Mouse (Mus musculus) hindbrain, embryonic 15.5 days (tissue): ENCODE measurements around the gene Nfkbil1. TPM values are rescaled to one million over a fixed set of nuclear protein-coding genes. Genes with fewer than 3 reads are reported as not detected.

Source experiments
- ATAC-seq: fragments of 200-750 bp; cut with Nextera tagmentation; 2 replicates; pipeline ENCODE4 v1.8.0; 2017; ENCODE audit warnings: low read depth, moderate number of reproducible peaks, moderate TSS enrichment; ENCODE audit not compliant: low FRiP score
- H3K27ac ChIP-seq: fragments of 300-500 bp; sonication (generic); replicated peaks from 2 replicates; pipeline ENCODE4 v1.5.1; 2015; ENCODE audit warnings: mild to moderate bottlenecking, inconsistent platforms
- H3K27me3 ChIP-seq: fragments of 300-500 bp; sonication (generic); 2 replicates; pipeline ENCODE4 v1.6.1; 2015; ENCODE audit warnings: control low read depth, inconsistent platforms
- H3K36me3 ChIP-seq: fragments of 300-500 bp; sonication (generic); 2 replicates; pipeline ENCODE4 v1.6.1; 2015; ENCODE audit warnings: control low read depth, inconsistent platforms
- H3K4me1 ChIP-seq: fragments of 300-500 bp; sonication (generic); replicated peaks from 2 replicates; pipeline ENCODE4 v1.6.1; 2015; ENCODE audit warnings: control low read depth, inconsistent platforms
- H3K4me2 ChIP-seq: fragments of 300-500 bp; sonication (generic); 2 replicates; pipeline ENCODE4 v1.6.1; 2015; ENCODE audit warnings: moderate library complexity, mild to moderate bottlenecking, inconsistent platforms
- H3K4me3 ChIP-seq: fragments of 300-500 bp; sonication (generic); 2 replicates; pipeline ENCODE4 v1.5.1; 2015; ENCODE audit warnings: mild to moderate bottlenecking, inconsistent platforms
- H3K9ac ChIP-seq: fragments of 300-500 bp; sonication (generic); 2 replicates; pipeline ENCODE4 v1.6.1; 2015; ENCODE audit warnings: inconsistent platforms
- H3K9me3 ChIP-seq: fragments of 300-500 bp; sonication (generic); 2 replicates; pipeline ENCODE4 v1.6.1; 2016; ENCODE audit warnings: control low read depth, inconsistent platforms
- WGBS: fragments of 180-500 bp; shearing (Covaris S2); methylation state at CpG from one replicate; pipeline ENCODE4 v1.1.7; 2015; 5-methylcytosine and 5-hydroxymethylcytosine counted together
- microRNA-seq: library from miRNA; unstranded; fragments of <30 nt; microRNA quantifications from one replicate; pipeline ENCODE4, GENCODE M21; 2016
- polyA plus RNA-seq: library from polyadenylated mRNA; unstranded; fragments of >200 nt; fragmentation: Nextera tagmentation; extraction: Ambion mirVana; gene quantifications from 2 replicates; pipeline ENCODE4 v1.2.1, GENCODE M21; 2015

The Nfkbil1 gene
- polyA plus RNA-seq, 1 experiment from 2014 or later: 12.0 TPM

- peak; percentile 34; the same call in 1 of the 2 replicates for ATAC-seq
These were observed 49.7 kb downstream of the Nfkbil1 start for GRCm38 (mm10) chr17:35185639-35186611.

GRCm38 (mm10) chr17:35180093-35180492 is 55.5 kb downstream of the Nfkbil1 start:
- no peak overlapping the region for H3K27ac ChIP-seq
- H3K4me1 ChIP-seq: no peaks in the 10 kb centered on the region
- no peak overlapping the region for H3K9ac ChIP-seq
- H3K27me3 ChIP-seq: no peaks in the 10 kb centered on the region
- no peaks in the 10 kb centered on the region for H3K9me3 ChIP-seq
- H3K4me3 ChIP-seq: no peak overlapping the region
- 90% methylated on average over 5 of the region's 5 CpGs for WGBS
- H3K36me3 ChIP-seq: no peaks in the 10 kb centered on the region
- no peak for ATAC-seq
- no peak overlapping the region for H3K4me2 ChIP-seq

More at GRCm38 (mm10) chr17:35185639-35186611, 49.7 kb downstream of the Nfkbil1 start:
- H3K9me3 ChIP-seq: no peaks in the 10 kb centered on the region
- H3K4me1 ChIP-seq: peaks cover 7% of the 10 kb centered on the region
- H3K36me3 ChIP-seq: no peaks in the 10 kb centered on the region
- peak overlapping the region; percentile 58 for H3K4me2 ChIP-seq
- H3K27me3 ChIP-seq: no peaks in the 10 kb centered on the region
- peak overlapping the region; percentile 68; the same call in 1 of the 2 replicates for H3K27ac ChIP-seq
- 4% methylated on average over 18 of the region's 18 CpGs for WGBS
- H3K9ac ChIP-seq: 0 out of 2 replicates have a peak overlapping the region, but pooled peaks have one; percentile 10
- H3K4me3 ChIP-seq: peak overlapping the region; percentile 37

GRCm38 (mm10) chr17:35178528-35178927 is 57.1 kb downstream of the Nfkbil1 start:
- H3K27me3 ChIP-seq: no peaks in the 10 kb centered on the region
- H3K9ac ChIP-seq: no peak overlapping the region
- no peak overlapping the region for H3K27ac ChIP-seq
- H3K4me3 ChIP-seq: no peak overlapping the region
- H3K4me1 ChIP-seq: no peaks in the 10 kb centered on the region
- H3K4me2 ChIP-seq: no peak overlapping the region
- no peaks in the 10 kb centered on the region for H3K36me3 ChIP-seq
- H3K9me3 ChIP-seq: no peaks in the 10 kb centered on the region
- ATAC-seq: no peak
- WGBS: 20% methylated on average over 5 of the region's 5 CpGs

- Histone ChIP-seq H3K27ac (no peak within 1 kb of the TSS), H3K36me3 (no peaks in the 10 kb centered on the region), H3K4me2 (no peak within 1 kb of the TSS), H3K9ac (no peak within 1 kb of the TSS), H3K9me3 (no peaks in the 10 kb centered on the region), H3K4me3 (no peak within 1 kb of the TSS), H3K27me3 (no peaks in the 10 kb centered on the region), H3K4me1 (no peaks in the 10 kb centered on the region)
- 34% methylated on average over 2 of the region's 2 CpGs for WGBS
- ATAC-seq: no peak
These were observed 59.6 kb downstream of the Nfkbil1 start, which contains the start of gene Aif1 for GRCm38 (mm10) chr17:35175968-35176367. TSS of gene Aif1 (minus strand) at chr17:35176068.

- no peak overlapping the region for H3K4me2 ChIP-seq
- H3K4me3 ChIP-seq: no peak overlapping the region
- no peak for ATAC-seq
- no peaks in the 10 kb centered on the region for H3K4me1 ChIP-seq
- H3K27ac ChIP-seq: no peak overlapping the region
- H3K36me3 ChIP-seq: no peaks in the 10 kb centered on the region
- no peaks in the 10 kb centered on the region for H3K27me3 ChIP-seq
- 77% methylated on average over 6 of the region's 6 CpGs for WGBS
- no peaks in the 10 kb centered on the region for H3K9me3 ChIP-seq
- no peak overlapping the region for H3K9ac ChIP-seq
These were observed 60.2 kb downstream of the Nfkbil1 start for GRCm38 (mm10) chr17:35175382-35175781.

GRCm38 (mm10) chr17:35174201-35174977 is 61.2 kb downstream of the Nfkbil1 start:
- no peak overlapping the region for H3K9ac ChIP-seq
- H3K4me3 ChIP-seq: no peak overlapping the region
- H3K4me1 ChIP-seq: no peaks in the 10 kb centered on the region
- H3K27ac ChIP-seq: no peak overlapping the region
- H3K36me3 ChIP-seq: no peaks in the 10 kb centered on the region
- H3K9me3 ChIP-seq: no peaks in the 10 kb centered on the region
- no peaks in the 10 kb centered on the region for H3K27me3 ChIP-seq
- H3K4me2 ChIP-seq: no peak overlapping the region
- ATAC-seq: no peak
- WGBS: 77% methylated on average over 8 of the region's 8 CpGs

GRCm38 (mm10) chr17:35173329-35173728 is 62.3 kb downstream of the Nfkbil1 start:
- no peaks in the 10 kb centered on the region for H3K9me3 ChIP-seq
- 0 out of 2 replicates have a peak overlapping the region, but pooled peaks have one; percentile 11 for H3K27ac ChIP-seq
- no peaks in the 10 kb centered on the region for H3K4me1 ChIP-seq
- H3K4me3 ChIP-seq: no peak overlapping the region
- WGBS: 72% methylated on average over 3 of the region's 3 CpGs
- ATAC-seq: no peak
- H3K4me2 ChIP-seq: no peak overlapping the region
- H3K9ac ChIP-seq: no peak overlapping the region
- no peaks in the 10 kb centered on the region for H3K36me3 ChIP-seq
- no peaks in the 10 kb centered on the region for H3K27me3 ChIP-seq

- no peak for ATAC-seq
- H3K27ac ChIP-seq: 0 out of 2 replicates have a peak overlapping the region, but pooled peaks have one; percentile 11
- H3K4me3 ChIP-seq: no peak overlapping the region
- H3K9me3 ChIP-seq: no peaks in the 10 kb centered on the region
- WGBS: 79% methylated on average over 11 of the region's 11 CpGs
- no peak overlapping the region for H3K9ac ChIP-seq
- no peak overlapping the region for H3K4me2 ChIP-seq
- H3K27me3 ChIP-seq: no peaks in the 10 kb centered on the region
- H3K36me3 ChIP-seq: no peaks in the 10 kb centered on the region
- H3K4me1 ChIP-seq: no peaks in the 10 kb centered on the region
These were observed 63.0 kb downstream of the Nfkbil1 start for GRCm38 (mm10) chr17:35172445-35173234.

Small RNA genes lying within 50 kb of the gene (microRNA-seq; reads per million reads assigned to microRNA genes)
- not detected for gene Mir6973a
- gene Mir6974: not detected
- gene Mir6975: 2.6 reads per million, percentile 9 among the genes with 10 or more reads in this experiment
- 1.1 reads per million for gene Mir8094

Other genes starting within 250 kb of the Nfkbil1 start
- gene Vars, start 234.8 kb downstream of the Nfkbil1 start, polyA plus RNA-seq: 60.4 and 68.7 TPM in 2 replicates
- gene Vwa7, start 219.2 kb downstream of the Nfkbil1 start, polyA plus RNA-seq: 0.14 TPM in 2 replicates
- gene Sapcd1, start 207.8 kb downstream of the Nfkbil1 start, polyA plus RNA-seq: 1.6 and 2.3 TPM in 2 replicates
- gene Msh5, start 189.0 kb downstream of the Nfkbil1 start, polyA plus RNA-seq: 1.6 and 3.4 TPM in 2 replicates
- gene Clic1, start 185.8 kb downstream of the Nfkbil1 start, polyA plus RNA-seq: 87.4 TPM in 2 replicates
- gene Ddah2, start 176.8 kb downstream of the Nfkbil1 start, polyA plus RNA-seq: 349 and 367 TPM in 2 replicates
- 0.18 TPM in 1 of 2 replicates, not detected in the other for gene Ly6g6c, start 170.4 kb downstream of the Nfkbil1 start, polyA plus RNA-seq
- 0.22 and 0.25 TPM in 2 replicates for gene Mpig6b, start 169.6 kb downstream of the Nfkbil1 start, polyA plus RNA-seq
- gene Ly6g6e, start 158.9 kb downstream of the Nfkbil1 start, polyA plus RNA-seq: 0.43 and 0.53 TPM in 2 replicates
- gene Ly6g6d, start 157.7 kb downstream of the Nfkbil1 start, polyA plus RNA-seq: 1.2 and 1.8 TPM in 2 replicates
- gene Ly6g6f, start 150.2 kb downstream of the Nfkbil1 start, polyA plus RNA-seq: 0.24 TPM in 1 of 2 replicates, not detected in the other
- gene Abhd16a, start 146.5 kb downstream of the Nfkbil1 start, polyA plus RNA-seq: 102 and 106 TPM in 2 replicates
- gene Ly6g5c, start 127.5 kb downstream of the Nfkbil1 start, polyA plus RNA-seq: not detected in 2 replicates
- 1.1 and 1.2 TPM in 2 replicates for gene Ly6g5b, start 120.4 kb downstream of the Nfkbil1 start, polyA plus RNA-seq
- 24.3 and 25.4 TPM in 2 replicates for gene Gpank1, start 114.3 kb downstream of the Nfkbil1 start, polyA plus RNA-seq
- gene Csnk2b, start 113.7 kb downstream of the Nfkbil1 start, polyA plus RNA-seq: 308 and 311 TPM in 2 replicates
- 9.3 and 10.8 TPM in 2 replicates for gene D17H6S53E, start 109.4 kb downstream of the Nfkbil1 start, polyA plus RNA-seq
- gene Apom, start 103.7 kb downstream of the Nfkbil1 start, polyA plus RNA-seq: 0.21 and 0.79 TPM in 2 replicates
- 70.0 and 75.7 TPM in 2 replicates for gene Bag6, start 100.6 kb downstream of the Nfkbil1 start, polyA plus RNA-seq
- 175 and 181 TPM in 2 replicates for gene Prrc2a, start 70.9 kb downstream of the Nfkbil1 start, polyA plus RNA-seq
- gene Aif1, start 59.7 kb downstream of the Nfkbil1 start, polyA plus RNA-seq: 7.4 and 9.6 TPM in 2 replicates
- 5.6 and 13.9 TPM in 2 replicates for gene Lst1, start 47.4 kb downstream of the Nfkbil1 start, polyA plus RNA-seq
- gene Ltb, start 41.4 kb downstream of the Nfkbil1 start, polyA plus RNA-seq: 0.84 and 0.97 TPM in 2 replicates
- 0.13 TPM in 1 of 2 replicates, not detected in the other for gene Tnf, start 33.8 kb downstream of the Nfkbil1 start, polyA plus RNA-seq
- gene Lta, start 30.4 kb downstream of the Nfkbil1 start, polyA plus RNA-seq: 0.39 and 0.42 TPM in 2 replicates
- gene Gm16181, start 15.0 kb downstream of the Nfkbil1 start, polyA plus RNA-seq: 0.43 and 0.55 TPM in 2 replicates
- 99.1 and 110 TPM in 2 replicates for gene Atp6v1g2, start 2.1 kb downstream of the Nfkbil1 start, polyA plus RNA-seq
- 361 and 365 TPM in 2 replicates for gene Ddx39b, start 6.0 kb upstream of the Nfkbil1 start, polyA plus RNA-seq
- gene H2-D1, start 26.9 kb upstream of the Nfkbil1 start, polyA plus RNA-seq: 118 and 128 TPM in 2 replicates
- gene H2-Q1, start 84.6 kb upstream of the Nfkbil1 start, polyA plus RNA-seq: 0.39 and 0.58 TPM in 2 replicates
- gene H2-Q2, start 106.5 kb upstream of the Nfkbil1 start, polyA plus RNA-seq: 2.5 and 3.1 TPM in 2 replicates
- 1.0 and 1.7 TPM in 2 replicates for gene H2-Q4, start 143.8 kb upstream of the Nfkbil1 start, polyA plus RNA-seq
- 0.60 and 1.5 TPM in 2 replicates for gene H2-Q6, start 189.1 kb upstream of the Nfkbil1 start, polyA plus RNA-seq
- 3.8 and 4.1 TPM in 2 replicates for gene H2-Q7, start 203.4 kb upstream of the Nfkbil1 start, polyA plus RNA-seq
- 0.38 and 0.78 TPM in 2 replicates for gene H2-Q10, start 234.3 kb upstream of the Nfkbil1 start, polyA plus RNA-seq